Mouse (Mus musculus) cerebellum, postnatal 14 days (tissue): ENCODE results near the gene Slc3a1.

Experiments
- DNase-seq, 2 experiments: peaks; one replicate each; pipeline ENCODE4 v3.0.0; 2021; ENCODE audit warnings: mixed read lengths in 2 of 2

The Slc3a1 gene

GRCm38 (mm10) chr17:85028093-85028739 lies at the start of gene Slc3a1:
Gene Slc3a1, plus strand, starts transcription at chr17:85028376.
- no peak for DNase-seq

GRCm38 (mm10) chr17:84981721-84982120 lies 46.5 kb upstream of the Slc3a1 start:
- no peak for DNase-seq

- no peak for DNase-seq
These were observed 45.4 kb upstream of the Slc3a1 start for GRCm38 (mm10) chr17:84982735-84983134.

- no peak for DNase-seq
These were observed 41.8 kb upstream of the Slc3a1 start for GRCm38 (mm10) chr17:84986368-84986767.

GRCm38 (mm10) chr17:84987834-84988410 lies 40.3 kb upstream of the Slc3a1 start:
- no peak for DNase-seq

GRCm38 (mm10) chr17:84988514-84988913 lies 39.7 kb upstream of the Slc3a1 start:
- DNase-seq, result no peak

GRCm38 (mm10) chr17:84995844-84996243 lies 32.3 kb upstream of the Slc3a1 start:
- no peak for DNase-seq

- DNase-seq, result no peak
These were observed 30.5 kb upstream of the Slc3a1 start for GRCm38 (mm10) chr17:84997639-84998038.

- DNase-seq, result no peak
These were observed 28.5 kb upstream of the Slc3a1 start for GRCm38 (mm10) chr17:84999636-85000035.

- DNase-seq, result no peak
These were observed 14.7 kb upstream of the Slc3a1 start for GRCm38 (mm10) chr17:85013485-85013884.

- no peak for DNase-seq
These were observed 13.5 kb upstream of the Slc3a1 start for GRCm38 (mm10) chr17:85014632-85015031.

- no peak for DNase-seq
These were observed 9.8 kb upstream of the Slc3a1 start for GRCm38 (mm10) chr17:85018344-85018743.

- no peak for DNase-seq
These were observed 9.4 kb upstream of the Slc3a1 start for GRCm38 (mm10) chr17:85018794-85019193.

- DNase-seq, result no peak
These were observed 7.8 kb upstream of the Slc3a1 start for GRCm38 (mm10) chr17:85020343-85020742.

GRCm38 (mm10) chr17:85023247-85024167 lies 4.7 kb upstream of the Slc3a1 start:
- peak; percentile 73 to 77 for DNase-seq

GRCm38 (mm10) chr17:85024237-85024636 lies 3.9 kb upstream of the Slc3a1 start:
- no peak for DNase-seq

GRCm38 (mm10) chr17:85025151-85025550 lies 3.0 kb upstream of the Slc3a1 start:
- no peak for DNase-seq

- no peak for DNase-seq
These were observed 1.7 kb upstream of the Slc3a1 start for GRCm38 (mm10) chr17:85026436-85026835.

GRCm38 (mm10) chr17:85027247-85027646 lies 929 bp upstream of the Slc3a1 start:
- no peak for DNase-seq

GRCm38 (mm10) chr17:85028797-85029196 lies 621 bp downstream of the Slc3a1 start:
- no peak for DNase-seq

GRCm38 (mm10) chr17:85030651-85031050 lies 2.5 kb downstream of the Slc3a1 start:
- no peak for DNase-seq

GRCm38 (mm10) chr17:85033087-85033486 lies 4.9 kb downstream of the Slc3a1 start:
- no peak for DNase-seq

- peak; percentile 56 to 59 for DNase-seq
These were observed 5.9 kb downstream of the Slc3a1 start for GRCm38 (mm10) chr17:85034068-85034467.

GRCm38 (mm10) chr17:85037855-85038254 lies 9.7 kb downstream of the Slc3a1 start:
- DNase-seq, result no peak
